In genomic region chr15:8868021-8868420, GRCm38 (mm10) we compare ENCODE assay signal across 24 mouse cellular contexts.
A peak's percentile ranks its signal among the peaks of the same experiment; 100 is the strongest.
DNase-seq lines count a peak whose midpoint lies in the region; ATAC-seq and TF ChIP-seq lines count a peak whose summit lies in the region.
"Had no signal": no experiment of that assay in that cellular context is flagged by ENCODE, and none has a peak within 500 bp of the region (broad histone marks: within the 10 kb centered on the region; RNA-seq: fewer than 3 reads in every experiment).

No protein-coding gene starts in this region.

- WGBS in heart, adult 2 months, result 75% methylated on average over 2 of the region's 2 CpGs
- 90% methylated on average over 2 of the region's 2 CpGs for WGBS in midbrain, embryonic 11.5 days
- WGBS in midbrain, postnatal 0 days, result 81% methylated on average over 2 of the region's 2 CpGs
- 83% methylated on average over 2 of the region's 2 CpGs for WGBS in midbrain, embryonic 14.5 days
- WGBS in midbrain, embryonic 13.5 days, result 92% methylated on average over 2 of the region's 2 CpGs

- ATAC-seq in midbrain, embryonic 11.5 days (ENCODE audit: low FRiP score), result no peak
- ATAC-seq in midbrain, postnatal 0 days (ENCODE audit: low FRiP score), result no peak
- ATAC-seq in midbrain, embryonic 14.5 days (ENCODE audit: low FRiP score, low TSS enrichment), result no peak
- ATAC-seq in midbrain, embryonic 13.5 days, result no peak
- ATAC-seq: activated CD4-positive, CD25-positive, alpha-beta regulatory T cell, adult 4 months; CD4-positive, CD25-positive, alpha-beta regulatory T cell, adult 4 months; Patski had no signal

- no peak for TF ChIP-seq POLR2A in heart, adult 2 months (IDR thresholded peaks at IDR 0.05; ENCODE audit: insufficient read depth, low read depth, low read length)

- H3K79me2 ChIP-seq in heart, adult 2 months (replicated peaks; ENCODE audit: control insufficient read depth, insufficient read depth, low read length), result no peaks in the 10 kb centered on the region

- no peak overlapping the region for H3K9ac ChIP-seq in heart, adult 2 months (ENCODE audit: low read depth, low read length)
- H3K9ac ChIP-seq in midbrain, embryonic 11.5 days (ENCODE audit: low read length), result no peak overlapping the region
- H3K9ac ChIP-seq in midbrain, postnatal 0 days (replicated peaks; ENCODE audit: low read length, poor library complexity, severe bottlenecking), result no peak overlapping the region
- no peak overlapping the region for H3K9ac ChIP-seq in midbrain, embryonic 14.5 days (replicated peaks; ENCODE audit: low read length)
- no peak overlapping the region for H3K9ac ChIP-seq in midbrain, embryonic 13.5 days (replicated peaks)
- H3K9ac ChIP-seq: embryonic facial prominence, embryonic 12.5 days; forebrain, embryonic 13.5 days; forebrain, embryonic 15.5 days had no signal

- H3K9me3 ChIP-seq in midbrain, embryonic 11.5 days (ENCODE audit: control insufficient read depth, low read length), result no peaks in the 10 kb centered on the region
- no peaks in the 10 kb centered on the region for H3K9me3 ChIP-seq in midbrain, postnatal 0 days (ENCODE audit: low read length)
- no peaks in the 10 kb centered on the region for H3K9me3 ChIP-seq in midbrain, embryonic 14.5 days (ENCODE audit: control insufficient read depth, low read length)
- H3K9me3 ChIP-seq in midbrain, embryonic 13.5 days, result no peaks in the 10 kb centered on the region
- H3K9me3 ChIP-seq: embryonic facial prominence, embryonic 10.5 days; embryonic facial prominence, embryonic 12.5 days; forebrain, embryonic 13.5 days; forebrain, embryonic 15.5 days; G1E had no signal

- no peak overlapping the region for H3K27ac ChIP-seq in heart, adult 2 months
- no peak overlapping the region for H3K27ac ChIP-seq in midbrain, embryonic 11.5 days (ENCODE audit: low read depth, low read length)
- H3K27ac ChIP-seq in midbrain, postnatal 0 days (ENCODE audit: low read depth, low read length), result no peak overlapping the region
- H3K27ac ChIP-seq in midbrain, embryonic 14.5 days (replicated peaks; ENCODE audit: low read depth, low read length), result 0 out of 2 replicates have a peak overlapping the region, but pooled peaks have one; percentile 13
- H3K27ac ChIP-seq in midbrain, embryonic 13.5 days, result no peak overlapping the region
- H3K27ac ChIP-seq: embryonic facial prominence, embryonic 12.5 days had no signal

- no peaks in the 10 kb centered on the region for H3K36me3 ChIP-seq in heart, adult 2 months (ENCODE audit: control insufficient read depth, insufficient read depth, low read length)
- no peaks in the 10 kb centered on the region for H3K36me3 ChIP-seq in midbrain, embryonic 11.5 days (ENCODE audit: control insufficient read depth, insufficient read depth, low read length)
- no peaks in the 10 kb centered on the region for H3K36me3 ChIP-seq in midbrain, postnatal 0 days (ENCODE audit: insufficient read depth, low read length)
- H3K36me3 ChIP-seq in midbrain, embryonic 14.5 days (ENCODE audit: control insufficient read depth, insufficient read depth, low read length), result no peaks in the 10 kb centered on the region
- H3K36me3 ChIP-seq in midbrain, embryonic 13.5 days, result no peaks in the 10 kb centered on the region
- H3K36me3 ChIP-seq: embryonic facial prominence, embryonic 10.5 days; embryonic facial prominence, embryonic 12.5 days; forebrain, embryonic 15.5 days; G1E had no signal

- H3K4me3 ChIP-seq in heart, adult 2 months, result no peak overlapping the region
- H3K4me3 ChIP-seq in midbrain, embryonic 11.5 days (ENCODE audit: low read depth, low read length), result no peak overlapping the region
- no peak overlapping the region for H3K4me3 ChIP-seq in midbrain, postnatal 0 days (ENCODE audit: low read depth, low read length)
- H3K4me3 ChIP-seq in midbrain, embryonic 14.5 days (replicated peaks; ENCODE audit: low read depth, low read length), result no peak overlapping the region
- H3K4me3 ChIP-seq in midbrain, embryonic 13.5 days (replicated peaks), result no peak overlapping the region
- H3K4me3 ChIP-seq: embryonic facial prominence, embryonic 10.5 days; embryonic facial prominence, embryonic 12.5 days; forebrain, embryonic 13.5 days; forebrain, embryonic 15.5 days had no signal

- H3K4me1 ChIP-seq in heart, adult 2 months (ENCODE audit: control insufficient read depth, insufficient read depth, low read length), result no peaks in the 10 kb centered on the region
- H3K4me1 ChIP-seq in midbrain, embryonic 11.5 days (ENCODE audit: control insufficient read depth, insufficient read depth, low read length), result peaks cover 2% of the 10 kb centered on the region; the same call in 1 of the 2 replicates
- H3K4me1 ChIP-seq in midbrain, postnatal 0 days (ENCODE audit: insufficient read depth, low read length), result no peaks in the 10 kb centered on the region
- H3K4me1 ChIP-seq in midbrain, embryonic 14.5 days (ENCODE audit: control insufficient read depth, insufficient read depth, low read length), result no peaks in the 10 kb centered on the region
- peaks cover 12% of the 10 kb centered on the region for H3K4me1 ChIP-seq in midbrain, embryonic 13.5 days (replicated peaks)
- H3K4me1 ChIP-seq: embryonic facial prominence, embryonic 12.5 days had no signal

- intact Hi-C loops in heart, adult 2 months (cut with DNase I), result no loop called here

- H3K27me3 ChIP-seq in heart, adult 2 months (ENCODE audit: control insufficient read depth, insufficient read depth, low read length), result no peaks in the 10 kb centered on the region
- no peaks in the 10 kb centered on the region for H3K27me3 ChIP-seq in midbrain, embryonic 11.5 days (ENCODE audit: control insufficient read depth, insufficient read depth, low read length)
- H3K27me3 ChIP-seq in midbrain, postnatal 0 days (ENCODE audit: insufficient read depth, low read length), result no peaks in the 10 kb centered on the region
- H3K27me3 ChIP-seq in midbrain, embryonic 14.5 days (ENCODE audit: control insufficient read depth, insufficient read depth, low read length), result no peaks in the 10 kb centered on the region
- no peaks in the 10 kb centered on the region for H3K27me3 ChIP-seq in midbrain, embryonic 13.5 days
- H3K27me3 ChIP-seq: CH12.LX; embryonic facial prominence, embryonic 12.5 days; forebrain, embryonic 13.5 days; forebrain, embryonic 15.5 days; Patski had no signal

- TF ChIP-seq CTCF in heart, adult 2 months (IDR thresholded peaks at IDR 0.05), result no peak
- TF ChIP-seq CTCF in midbrain, postnatal 0 days (IDR thresholded peaks at IDR 0.05), result no peak

- no peak for TF ChIP-seq EP300 in heart, adult 2 months (IDR thresholded peaks at IDR 0.05; ENCODE audit: insufficient read depth, low read depth, low read length)

- peak; percentile 71 for DNase-seq in heart, adult 11 months
- no peak for DNase-seq in heart, adult 2 months
- DNase-seq in midbrain, embryonic 11.5 days (ENCODE audit: low spot score, missing footprints), result peak; percentile 82
- no peak for DNase-seq in midbrain, postnatal 0 days (ENCODE audit: low spot score)
- DNase-seq in midbrain, embryonic 14.5 days, result no peak
- DNase-seq: adrenal gland, adult 8-10 months; adrenal gland, postnatal 14 days; adrenal gland, postnatal 36 days; B cell, adult 2 months; cerebellum, adult 11-12 months; cerebellum, adult 2 months; cerebellum, adult 9-10 months; cerebellum, postnatal 10 days; cerebellum, postnatal 25 days had no signal

- H3K4me2 ChIP-seq in midbrain, embryonic 11.5 days, result no peak overlapping the region
- H3K4me2 ChIP-seq in midbrain, postnatal 0 days (ENCODE audit: low read depth, low read length, poor library complexity, severe bottlenecking), result no peak overlapping the region
- no peak overlapping the region for H3K4me2 ChIP-seq in midbrain, embryonic 14.5 days (ENCODE audit: low read length)
- H3K4me2 ChIP-seq in midbrain, embryonic 13.5 days (replicated peaks), result no peak overlapping the region
- H3K4me2 ChIP-seq: embryonic facial prominence, embryonic 12.5 days; forebrain, embryonic 13.5 days; forebrain, embryonic 15.5 days had no signal

Comparison
In these comparisons a context has a peak if more than half of its experiments do, and no peak if none do; other contexts are left out.
1. DNase-seq: peak in heart, adult 11 months (single experiment) and midbrain, embryonic 11.5 days (single experiment); none in heart, adult 2 months (0 of 2), midbrain, postnatal 0 days (single experiment) and midbrain, embryonic 14.5 days (single experiment).